Mouse (Mus musculus): ENCODE measurements around the gene Inpp5k. TPM values are rescaled to one million over a fixed set of nuclear protein-coding genes. Genes with fewer than 3 reads are reported as not detected.
A peak's percentile ranks its signal among the peaks of the same experiment; 100 is the strongest.
"Not testable (repeated sequence)": the region's sequence is repeated elsewhere in the genome, so short reads cannot be mapped to it uniquely, and the experiment has no call there.

Inpp5k gene
- polyA plus RNA-seq, 1 experiment = 58.2 TPM

- Histone ChIP-seq H3K27ac (ENCODE audit: control insufficient read depth, insufficient read depth, low read depth, low read length, poor library complexity) (peak overlapping the region; percentile 96), H3K4me1 (ENCODE audit: control insufficient read depth, insufficient read depth, low read length) (peaks cover 5% of the 10 kb centered on the region), H3K4me3 (replicated peaks; ENCODE audit: control insufficient read depth, low read depth, low read length) (peak overlapping the region; percentile 71)
- TF ChIP-seq CTCF (IDR thresholded peaks at IDR 0.05; ENCODE audit: control insufficient read depth, insufficient read depth, low read length) (peak; percentile 6; the same call in 1 of the 2 replicates), POLR2A (IDR thresholded peaks at IDR 0.05; ENCODE audit: borderline replicate concordance, control insufficient read depth, low read depth, low read length) (no peak)
- WGBS = 1% methylated on average over 37 of the region's 37 CpGs
Observed at GRCm38 (mm10) chr11:75588285-75588941, 42.4 kb upstream of the Inpp5k start.

- TF ChIP-seq CTCF (IDR thresholded peaks at IDR 0.05; ENCODE audit: control insufficient read depth, insufficient read depth, low read length) (no peak), POLR2A (IDR thresholded peaks at IDR 0.05; ENCODE audit: borderline replicate concordance, control insufficient read depth, low read depth, low read length) (no peak)
- 20% methylated on average over 5 of the region's 5 CpGs for WGBS
- peaks cover 8% of the 10 kb centered on the region for H3K4me1 ChIP-seq (ENCODE audit: control insufficient read depth, insufficient read depth, low read length)
- H3K4me3 ChIP-seq (replicated peaks; ENCODE audit: control insufficient read depth, low read depth, low read length) = no peak overlapping the region
- peak overlapping the region; percentile 64 for H3K27ac ChIP-seq (ENCODE audit: control insufficient read depth, insufficient read depth, low read depth, low read length, poor library complexity)
Observed at GRCm38 (mm10) chr11:75592612-75593011, 38.2 kb upstream of the Inpp5k start.

- H3K27ac ChIP-seq (ENCODE audit: control insufficient read depth, insufficient read depth, low read depth, low read length, poor library complexity) = 0 out of 2 replicates have a peak overlapping the region, but pooled peaks have one; percentile 5
- TF ChIP-seq CTCF (IDR thresholded peaks at IDR 0.05; ENCODE audit: control insufficient read depth, insufficient read depth, low read length) = peak; percentile 11; the same call in 1 of the 2 replicates
- 0 out of 2 replicates have a peak, but pooled peaks have one; percentile 31 for TF ChIP-seq POLR2A (IDR thresholded peaks at IDR 0.05; ENCODE audit: borderline replicate concordance, control insufficient read depth, low read depth, low read length)
Observed at GRCm38 (mm10) chr11:75594431-75594830, 36.4 kb upstream of the Inpp5k start.

GRCm38 (mm10) chr11:75595404-75595803, 35.4 kb upstream of the Inpp5k start:
- TF ChIP-seq POLR2A (IDR thresholded peaks at IDR 0.05; ENCODE audit: borderline replicate concordance, control insufficient read depth, low read depth, low read length) (no peak), CTCF (IDR thresholded peaks at IDR 0.05; ENCODE audit: control insufficient read depth, insufficient read depth, low read length) (no peak)
- Histone ChIP-seq H3K4me3 (replicated peaks; ENCODE audit: control insufficient read depth, low read depth, low read length) (no peak overlapping the region), H3K4me1 (ENCODE audit: control insufficient read depth, insufficient read depth, low read length) (peaks cover 5% of the 10 kb centered on the region), H3K27ac (ENCODE audit: control insufficient read depth, insufficient read depth, low read depth, low read length, poor library complexity) (no peak overlapping the region)
- 58% methylated on average over 2 of the region's 2 CpGs for WGBS

More at GRCm38 (mm10) chr11:75594431-75594830, 36.4 kb upstream of the Inpp5k start:
- WGBS = 20% methylated on average over 9 of the region's 9 CpGs
- H3K4me1 ChIP-seq (ENCODE audit: control insufficient read depth, insufficient read depth, low read length) = peaks cover 8% of the 10 kb centered on the region
- H3K4me3 ChIP-seq (replicated peaks; ENCODE audit: control insufficient read depth, low read depth, low read length) = no peak overlapping the region

GRCm38 (mm10) chr11:75595816-75596215, 35.0 kb upstream of the Inpp5k start:
- no peak overlapping the region for H3K27ac ChIP-seq (ENCODE audit: control insufficient read depth, insufficient read depth, low read depth, low read length, poor library complexity)
- H3K4me3 ChIP-seq (replicated peaks; ENCODE audit: control insufficient read depth, low read depth, low read length) = no peak overlapping the region
- H3K4me1 ChIP-seq (ENCODE audit: control insufficient read depth, insufficient read depth, low read length) = peaks cover 5% of the 10 kb centered on the region
- TF ChIP-seq CTCF (IDR thresholded peaks at IDR 0.05; ENCODE audit: control insufficient read depth, insufficient read depth, low read length) (no peak), POLR2A (IDR thresholded peaks at IDR 0.05; ENCODE audit: borderline replicate concordance, control insufficient read depth, low read depth, low read length) (no peak)
- WGBS = 71% methylated on average over 7 of the region's 7 CpGs

GRCm38 (mm10) chr11:75596726-75597255, 34.0 kb upstream of the Inpp5k start:
- TF ChIP-seq CTCF (IDR thresholded peaks at IDR 0.05; ENCODE audit: control insufficient read depth, insufficient read depth, low read length) (no peak), POLR2A (IDR thresholded peaks at IDR 0.05; ENCODE audit: borderline replicate concordance, control insufficient read depth, low read depth, low read length) (no peak)
- Histone ChIP-seq H3K4me1 (ENCODE audit: control insufficient read depth, insufficient read depth, low read length) (peaks cover 5% of the 10 kb centered on the region), H3K27ac (ENCODE audit: control insufficient read depth, insufficient read depth, low read depth, low read length, poor library complexity) (no peak overlapping the region), H3K4me3 (replicated peaks; ENCODE audit: control insufficient read depth, low read depth, low read length) (no peak overlapping the region)
- 68% methylated on average over 3 of the region's 3 CpGs for WGBS

- WGBS = 89% methylated on average over 6 of the region's 6 CpGs
- H3K4me3 ChIP-seq (replicated peaks; ENCODE audit: control insufficient read depth, low read depth, low read length) = no peak overlapping the region
- H3K27ac ChIP-seq (ENCODE audit: control insufficient read depth, insufficient read depth, low read depth, low read length, poor library complexity) = no peak overlapping the region
- TF ChIP-seq CTCF (IDR thresholded peaks at IDR 0.05; ENCODE audit: control insufficient read depth, insufficient read depth, low read length) (no peak), POLR2A (IDR thresholded peaks at IDR 0.05; ENCODE audit: borderline replicate concordance, control insufficient read depth, low read depth, low read length) (no peak)
- H3K4me1 ChIP-seq (ENCODE audit: control insufficient read depth, insufficient read depth, low read length) = peaks cover 3% of the 10 kb centered on the region; the same call in 1 of the 2 replicates
Observed at GRCm38 (mm10) chr11:75598004-75598403, 32.8 kb upstream of the Inpp5k start.

- H3K27ac ChIP-seq (ENCODE audit: control insufficient read depth, insufficient read depth, low read depth, low read length, poor library complexity); H3K4me1 ChIP-seq (ENCODE audit: control insufficient read depth, insufficient read depth, low read length); H3K4me3 ChIP-seq (replicated peaks; ENCODE audit: control insufficient read depth, low read depth, low read length): not testable (repeated sequence)
- WGBS = 90% methylated on average over 17 of the region's 17 CpGs
Observed at GRCm38 (mm10) chr11:75599802-75600201, 31.0 kb upstream of the Inpp5k start.
